Mouse (Mus musculus) CD4-positive naive resting alpha-beta T cell, adult 57 days (primary cell): ENCODE measurements around the gene Chd2. TPM values are rescaled to one million over a fixed set of nuclear protein-coding genes. Genes with fewer than 3 reads are reported as not detected.

Experiments
- total RNA-seq: library from RNA; stranded (reverse); gene quantifications from one replicate; pipeline ENCODE4 v1.2.4, GENCODE M21; 2023

The Chd2 gene
- 531 TPM for total RNA-seq

GRCm38 (mm10) chr7:73541412-73542130 lies at the start of gene Chd2:
Gene Chd2 (minus strand): TSS chr7:73541830.

Other genes with a start within 250 kb of the Chd2 start
- gene Rgma, start 166.3 kb downstream of the Chd2 start, total RNA-seq: 0.33 TPM
- gene Fam174b, start 198.5 kb upstream of the Chd2 start, total RNA-seq: 6.8 TPM